In genomic region chr4:59349425-59350185, GRCm38 (mm10) we compare ENCODE assay signal across 14 mouse cellular contexts.
A peak's percentile ranks its signal among the peaks of the same experiment; 100 is the strongest.
DNase-seq lines count a peak whose midpoint lies in the region; ATAC-seq and TF ChIP-seq lines count a peak whose summit lies in the region.
"Had no signal": no experiment of that assay in that cellular context is flagged by ENCODE, and none has a peak within 500 bp of the region (broad histone marks: within the 10 kb centered on the region; RNA-seq: fewer than 3 reads in every experiment).

No protein-coding gene starts in this region.

- peak overlapping the region; percentile 46 for H3K27ac ChIP-seq in heart, embryonic 13.5 days (replicated peaks)
- H3K27ac ChIP-seq in heart, embryonic 11.5 days (ENCODE audit: low read depth, low read length), result no peak overlapping the region
- peak overlapping the region; percentile 17; the same call in 1 of the 2 replicates for H3K27ac ChIP-seq in MEL (ENCODE audit: control insufficient read depth, low read depth, low read length)
- H3K27ac ChIP-seq: liver, embryonic 14.5 days; macrophage had no signal

- 24% methylated on average over 7 of the region's 7 CpGs for WGBS in heart, embryonic 13.5 days
- WGBS in heart, embryonic 11.5 days (ENCODE audit: insufficient replicate concordance), result 37% methylated on average over 7 of the region's 7 CpGs

- H3K36me3 ChIP-seq in heart, embryonic 13.5 days, result 0 out of 2 replicates have a peak, but pooled peaks cover 2% of the 10 kb centered on the region
- H3K36me3 ChIP-seq in heart, embryonic 11.5 days (ENCODE audit: control insufficient read depth, insufficient read depth, low read length), result no peaks in the 10 kb centered on the region
- peaks cover 9 to 14% of the 10 kb centered on the region in 2 experiments for H3K36me3 ChIP-seq in MEL (ENCODE audit: control insufficient read depth in 1 of 2, insufficient read depth in 2 of 2, low read length in 2 of 2)

- H3K9me3 ChIP-seq in heart, embryonic 13.5 days, result no peaks in the 10 kb centered on the region
- H3K9me3 ChIP-seq in heart, embryonic 11.5 days (replicated peaks; ENCODE audit: control insufficient read depth, low read length), result no peaks in the 10 kb centered on the region
- H3K9me3 ChIP-seq in MEL (replicated peaks; ENCODE audit: insufficient read depth, low read length), result no peaks in the 10 kb centered on the region

- TF ChIP-seq EP300 in MEL (IDR thresholded peaks at IDR 0.05; ENCODE audit: low read depth in 1 of 2, low read length in 2 of 2), result no peak; a peak in 1 of 4 replicates

- H3K4me1 ChIP-seq in heart, embryonic 13.5 days, result peaks cover 13% of the 10 kb centered on the region
- peaks cover 10% of the 10 kb centered on the region for H3K4me1 ChIP-seq in heart, embryonic 11.5 days (ENCODE audit: control insufficient read depth, insufficient read depth, low read length)
- peaks cover 5 to 10% of the 10 kb centered on the region in 2 experiments; a peak in 3 of 4 replicates for H3K4me1 ChIP-seq in MEL (ENCODE audit: control insufficient read depth in 1 of 2, insufficient read depth in 2 of 2, low read length in 2 of 2)

- no peaks in the 10 kb centered on the region for H3K79me2 ChIP-seq in MEL (ENCODE audit: control insufficient read depth, insufficient read depth, low read length, poor library complexity)

- ATAC-seq in heart, embryonic 13.5 days (ENCODE audit: extremely low read depth, insufficient number of reproducible peaks, low FRiP score, low TSS enrichment), result no peak
- no peak for ATAC-seq in heart, embryonic 11.5 days (replicated peaks; ENCODE audit: insufficient number of reproducible peaks, low FRiP score, low TSS enrichment)
- ATAC-seq in granulocyte monocyte progenitor cell, adult 5-6 weeks (replicated peaks; ENCODE audit: poor library complexity, severe bottlenecking), result peak; percentile 35
- ATAC-seq: Patski had no signal

- H3K9ac ChIP-seq in heart, embryonic 13.5 days, result no peak overlapping the region
- H3K9ac ChIP-seq in heart, embryonic 11.5 days (ENCODE audit: low read depth, low read length), result no peak overlapping the region
- H3K9ac ChIP-seq in MEL (ENCODE audit: control insufficient read depth, low read depth, low read length, poor library complexity, severe bottlenecking), result no peak overlapping the region
- H3K9ac ChIP-seq: liver, embryonic 14.5 days had no signal

- peak; percentile 66 to 69 for DNase-seq in kidney, postnatal 4 days
- no peak for DNase-seq in kidney, postnatal 36 days
- peak; percentile 82 for DNase-seq in MEL (ENCODE audit: low read depth, low spot score)
- no peak for DNase-seq in left cerebral cortex, adult 18-20 months (ENCODE audit: low spot score in 2 of 2)
- DNase-seq: adrenal gland, adult 2 months; heart, adult 18-20 months; thymus, postnatal 36 days had no signal

- H3K27me3 ChIP-seq in heart, embryonic 13.5 days (replicated peaks), result no peaks in the 10 kb centered on the region
- no peaks in the 10 kb centered on the region for H3K27me3 ChIP-seq in heart, embryonic 11.5 days (ENCODE audit: control insufficient read depth, insufficient read depth, low read length)
- no peaks in the 10 kb centered on the region for H3K27me3 ChIP-seq in MEL (ENCODE audit: control insufficient read depth in 1 of 2, insufficient read depth in 2 of 2, low read length in 2 of 2)
- H3K27me3 ChIP-seq: Patski had no signal

- TF ChIP-seq POLR2A in MEL (IDR thresholded peaks at IDR 0.05; ENCODE audit: control insufficient read depth in 1 of 2, insufficient read depth in 1 of 2, low read depth in 1 of 2, low read length in 2 of 2, poor library complexity in 1 of 2), result no peak

- no peak for TF ChIP-seq RAD21 in MEL (IDR thresholded peaks at IDR 0.05; ENCODE audit: low read depth, low read length)

- no peak for TF ChIP-seq CTCF in MEL (IDR thresholded peaks at IDR 0.05 in 2 of 3, conservative IDR thresholded peaks at IDR 0.05 in 1 of 3; ENCODE audit: control insufficient read depth in 1 of 3, insufficient read depth in 1 of 3, low read depth in 2 of 3, low read length in 3 of 3, poor library complexity in 1 of 3, severe bottlenecking in 1 of 3)

- peak overlapping the region; percentile 18; the same call in 1 of the 2 replicates for H3K4me2 ChIP-seq in heart, embryonic 13.5 days
- no peak overlapping the region for H3K4me2 ChIP-seq in heart, embryonic 11.5 days

- no peak overlapping the region for H3K4me3 ChIP-seq in heart, embryonic 13.5 days
- no peak overlapping the region for H3K4me3 ChIP-seq in heart, embryonic 11.5 days (ENCODE audit: low read depth, low read length)
- no peak overlapping the region for H3K4me3 ChIP-seq in MEL (ENCODE audit: control insufficient read depth in 1 of 2, insufficient read depth in 1 of 2, low read depth in 2 of 2, low read length in 2 of 2)
- H3K4me3 ChIP-seq: erythroblast, embryonic 14.5 days had no signal

TF ChIP-seq in MEL, 35 proteins besides CTCF, POLR2A, EP300 and RAD21:
- 0 out of 2 replicates have a peak, but pooled peaks have one; percentile 12 for TF ChIP-seq ZNF384 (IDR thresholded peaks at IDR 0.05; ENCODE audit: low read depth, low read length)
- TF ChIP-seq CHD2 (IDR thresholded peaks at IDR 0.05; ENCODE audit: low read length), result no peak
- peak; percentile 39; the same call in 1 of the 2 replicates for TF ChIP-seq ETS1 (IDR thresholded peaks at IDR 0.05; ENCODE audit: low read depth, low read length)
- no peak for TF ChIP-seq NELFE (IDR thresholded peaks at IDR 0.05; ENCODE audit: low read depth, low read length)
- no peak for TF ChIP-seq GABPA (IDR thresholded peaks at IDR 0.05; ENCODE audit: low read depth, low read length)
- TF ChIP-seq ZMIZ1 (IDR thresholded peaks at IDR 0.05; ENCODE audit: low read depth, low read length), result no peak
- TF ChIP-seq GATA1 (IDR thresholded peaks at IDR 0.05; ENCODE audit: low read depth, low read length), result peak; percentile 73
- 0 out of 2 replicates have a peak, but pooled peaks have one; percentile 34 for TF ChIP-seq MXI1 (IDR thresholded peaks at IDR 0.05; ENCODE audit: low read depth, low read length)

Comparison
In these comparisons a context has a peak if more than half of its experiments do, and no peak if none do; other contexts are left out.
1. DNase-seq: peak in kidney, postnatal 4 days (2 of 2) and MEL (single experiment); none in kidney, postnatal 36 days (0 of 2) and left cerebral cortex, adult 18-20 months (0 of 2).